Comparison of ENCODE assay signal across 8 mouse cellular contexts in the genomic region with DNA sequence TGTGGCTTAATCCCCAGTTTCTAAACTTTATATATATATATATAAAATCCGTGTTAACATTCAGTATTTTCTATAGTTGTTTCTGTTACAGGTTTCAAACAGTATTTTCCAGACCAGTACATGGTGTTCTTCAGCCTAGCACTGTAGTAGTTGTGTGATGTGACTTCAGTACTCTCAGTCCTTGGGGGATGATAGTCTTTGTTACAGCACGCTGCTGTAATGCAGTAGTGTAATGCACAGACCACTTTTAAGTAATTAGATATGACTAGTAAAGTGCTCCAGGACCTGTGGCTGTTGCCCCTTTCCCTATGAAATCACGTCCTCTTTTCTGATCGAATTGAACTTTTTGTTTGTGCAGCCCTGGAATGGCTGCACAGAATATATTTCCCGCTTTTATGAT. TPM values are rescaled to one million over a fixed set of nuclear protein-coding genes. Genes with fewer than 3 reads are reported as not detected.
A peak's percentile ranks its signal among the peaks of the same experiment; 100 is the strongest.
DNase-seq lines count a peak whose midpoint lies in the region; ATAC-seq and TF ChIP-seq lines count a peak whose summit lies in the region.

No protein-coding gene starts in this region.

- H3K27ac ChIP-seq in heart, embryonic 13.5 days (replicated peaks), result peak overlapping the region; percentile 86
- H3K27ac ChIP-seq in heart, postnatal 0 days (ENCODE audit: low read depth), result peak overlapping the region; percentile 72
- no peak overlapping the region for H3K27ac ChIP-seq in midbrain, embryonic 11.5 days (ENCODE audit: low read depth, low read length)

- no peak for TF ChIP-seq CTCF in G1E (IDR thresholded peaks at IDR 0.05; ENCODE audit: low read depth, low read length)
- TF ChIP-seq CTCF in heart, postnatal 0 days (IDR thresholded peaks at IDR 0.05; ENCODE audit: low read depth), result no peak

- DNase-seq in heart, postnatal 25 days (ENCODE audit: low spot score), result no peak
- DNase-seq in G1E (ENCODE audit: low spot score), result no peak
- DNase-seq in heart, postnatal 0 days (ENCODE audit: low spot score), result peak; percentile 9
- DNase-seq in midbrain, embryonic 11.5 days (ENCODE audit: low spot score, missing footprints), result peak; percentile 86
- no peak for DNase-seq in thymus, postnatal 36 days

- 38% methylated on average over 5 of the region's 5 CpGs for WGBS in heart, embryonic 13.5 days
- WGBS in heart, postnatal 0 days, result 33% methylated on average over 5 of the region's 5 CpGs
- WGBS in midbrain, embryonic 11.5 days, result 47% methylated on average over 5 of the region's 5 CpGs

- intact Hi-C loops in heart, postnatal 25 days (cut with DNase I), result no loop called here

- TF ChIP-seq EP300 in heart, postnatal 0 days (IDR thresholded peaks at IDR 0.05; ENCODE audit: low read depth), result no peak

- peak overlapping the region; percentile 94 for H3K4me3 ChIP-seq in heart, embryonic 13.5 days
- peak overlapping the region; percentile 88 for H3K4me3 ChIP-seq in G1E (ENCODE audit: low read depth, low read length)
- H3K4me3 ChIP-seq in heart, postnatal 0 days (ENCODE audit: low read depth, low read length), result peak overlapping the region; percentile 94
- peak overlapping the region; percentile 90 for H3K4me3 ChIP-seq in midbrain, embryonic 11.5 days (ENCODE audit: low read depth, low read length)

- H3K36me3 ChIP-seq in heart, embryonic 13.5 days, result peaks cover 31% of the 10 kb centered on the region
- H3K36me3 ChIP-seq in G1E (replicated peaks), result peaks cover 36% of the 10 kb centered on the region
- peaks cover 18% of the 10 kb centered on the region for H3K36me3 ChIP-seq in heart, postnatal 0 days (replicated peaks; ENCODE audit: control insufficient read depth, insufficient read depth, low read length)
- no peaks in the 10 kb centered on the region; the same call in 1 of the 2 replicates for H3K36me3 ChIP-seq in midbrain, embryonic 11.5 days (ENCODE audit: control insufficient read depth, insufficient read depth, low read length)

- peak overlapping the region; percentile 97 for H3K9ac ChIP-seq in heart, embryonic 13.5 days
- H3K9ac ChIP-seq in heart, postnatal 0 days (replicated peaks; ENCODE audit: low read depth, low read length), result peak overlapping the region; percentile 87
- H3K9ac ChIP-seq in midbrain, embryonic 11.5 days (ENCODE audit: low read length), result peak overlapping the region; percentile 93

- H3K4me2 ChIP-seq in heart, embryonic 13.5 days, result peak overlapping the region; percentile 81
- peak overlapping the region; percentile 85 for H3K4me2 ChIP-seq in heart, postnatal 0 days (ENCODE audit: low read depth, low read length)
- peak overlapping the region; percentile 65 for H3K4me2 ChIP-seq in midbrain, embryonic 11.5 days

- H3K4me1 ChIP-seq in heart, embryonic 13.5 days, result peaks cover 17% of the 10 kb centered on the region
- H3K4me1 ChIP-seq in G1E (ENCODE audit: insufficient read depth, low read depth, low read length), result peaks cover 43% of the 10 kb centered on the region
- 0 out of 2 replicates have a peak, but pooled peaks cover 5% of the 10 kb centered on the region for H3K4me1 ChIP-seq in heart, postnatal 0 days (ENCODE audit: control insufficient read depth, insufficient read depth)
- H3K4me1 ChIP-seq in midbrain, embryonic 11.5 days (ENCODE audit: control insufficient read depth, insufficient read depth, low read length), result peaks cover 8% of the 10 kb centered on the region; the same call in 1 of the 2 replicates

- no peak for ATAC-seq in heart, embryonic 13.5 days (ENCODE audit: extremely low read depth, insufficient number of reproducible peaks, low FRiP score, low TSS enrichment)
- no peak for ATAC-seq in G1E (ENCODE audit: extremely low read depth, insufficient number of reproducible peaks, low FRiP score, poor library complexity, severe bottlenecking)
- no peak for ATAC-seq in heart, postnatal 0 days (ENCODE audit: insufficient read depth, low read depth)
- ATAC-seq in midbrain, embryonic 11.5 days (ENCODE audit: low FRiP score), result no peak
- ATAC-seq in monocyte, adult 5-6 weeks (replicated peaks; ENCODE audit: insufficient number of reproducible peaks, low FRiP score, low TSS enrichment, poor library complexity, severe bottlenecking), result no peak
- ATAC-seq in granulocyte monocyte progenitor cell, adult 5-6 weeks (replicated peaks; ENCODE audit: poor library complexity, severe bottlenecking), result no peak

- no peaks in the 10 kb centered on the region for H3K27me3 ChIP-seq in heart, embryonic 13.5 days (replicated peaks)
- no peaks in the 10 kb centered on the region for H3K27me3 ChIP-seq in G1E (ENCODE audit: insufficient read depth, low read length)
- no peaks in the 10 kb centered on the region for H3K27me3 ChIP-seq in heart, postnatal 0 days (ENCODE audit: control insufficient read depth, insufficient read depth, low read length)
- H3K27me3 ChIP-seq in midbrain, embryonic 11.5 days (ENCODE audit: control insufficient read depth, insufficient read depth, low read length), result no peaks in the 10 kb centered on the region

- no peaks in the 10 kb centered on the region for H3K9me3 ChIP-seq in heart, embryonic 13.5 days
- no peaks in the 10 kb centered on the region for H3K9me3 ChIP-seq in G1E (replicated peaks)
- H3K9me3 ChIP-seq in heart, postnatal 0 days (replicated peaks; ENCODE audit: control insufficient read depth, low read length), result no peaks in the 10 kb centered on the region
- H3K9me3 ChIP-seq in midbrain, embryonic 11.5 days (ENCODE audit: control insufficient read depth, low read length), result no peaks in the 10 kb centered on the region

RNA-seq across cellular contexts. Expression of gene Cnih4, which starts 7.0 kb away (rescaled TPM):
- 133 and 161 TPM in 2 replicates for polyA plus RNA-seq in heart, embryonic 13.5 days (2015; fragmentation: Nextera tagmentation; extraction: Ambion mirVana)
- total RNA-seq in heart, postnatal 25 days (2021), result 10 to 100 TPM; 49.7 to 53.1 TPM
- total RNA-seq in G1E (2014; fragmentation: Nextera tagmentation), result 51.6 and 56.2 TPM in 2 replicates
- 41.8 and 55.8 TPM in 2 replicates for total RNA-seq in G1E (2017)
- 5.4 and 5.9 TPM in 2 replicates for polyA plus RNA-seq in G1E (2012)
- total RNA-seq in heart, postnatal 0 days (2014; rRNA removed; ENCODE audit: low replicate concordance), result 26.2 and 60.1 TPM in 2 replicates
- polyA plus RNA-seq in heart, postnatal 0 days (2015; fragmentation: Nextera tagmentation; extraction: Ambion mirVana), result 123 and 136 TPM in 2 replicates
- polyA plus RNA-seq in midbrain, embryonic 11.5 days (2014; fragmentation: Nextera tagmentation; extraction: Ambion mirVana), result 93.6 and 101 TPM in 2 replicates
- 40.8 to 110 TPM (median 110 TPM) in 3 replicates for total RNA-seq in monocyte, adult 5-6 weeks (2017)
- 86.6 and 91.4 TPM in 2 replicates for total RNA-seq in granulocyte monocyte progenitor cell, adult 5-6 weeks (2014; fragmentation: Nextera tagmentation)
- 99.8 and 109 TPM in 2 replicates for total RNA-seq in granulocyte monocyte progenitor cell, adult 5-6 weeks (2017)

RNA-seq across cellular contexts. Expression of gene Nvl, which starts 7.5 kb away (rescaled TPM):
- 19.6 and 20.3 TPM in 2 replicates for polyA plus RNA-seq in heart, embryonic 13.5 days (2015; fragmentation: Nextera tagmentation; extraction: Ambion mirVana)
- total RNA-seq in heart, postnatal 25 days (2021), result 1 to 10 TPM; 7.2 to 8.1 TPM
- total RNA-seq in G1E (2014; fragmentation: Nextera tagmentation), result 104 and 111 TPM in 2 replicates
- 41.0 and 48.0 TPM in 2 replicates for total RNA-seq in G1E (2017)
- polyA plus RNA-seq in G1E (2012), result 3.1 and 3.3 TPM in 2 replicates
- total RNA-seq in heart, postnatal 0 days (2014; rRNA removed; ENCODE audit: low replicate concordance), result 8.4 and 13.9 TPM in 2 replicates
- 8.3 and 8.8 TPM in 2 replicates for polyA plus RNA-seq in heart, postnatal 0 days (2015; fragmentation: Nextera tagmentation; extraction: Ambion mirVana)
- polyA plus RNA-seq in midbrain, embryonic 11.5 days (2014; fragmentation: Nextera tagmentation; extraction: Ambion mirVana), result 35.1 and 36.9 TPM in 2 replicates
- total RNA-seq in monocyte, adult 5-6 weeks (2017), result 14.4 to 23.4 TPM (median 16.9 TPM) in 3 replicates
- 43.2 and 52.6 TPM in 2 replicates for total RNA-seq in granulocyte monocyte progenitor cell, adult 5-6 weeks (2014; fragmentation: Nextera tagmentation)
- 24.9 and 26.2 TPM in 2 replicates for total RNA-seq in granulocyte monocyte progenitor cell, adult 5-6 weeks (2017)

Comparison
In these comparisons a context has a peak if more than half of its experiments do, and no peak if none do; other contexts are left out.
1. DNase-seq: peak in heart, postnatal 0 days (single experiment) and midbrain, embryonic 11.5 days (single experiment); none in heart, postnatal 25 days (single experiment), G1E (single experiment) and thymus, postnatal 36 days (0 of 2).
2. Peak in every context shown above with its lines, with median percentiles within 50 percentile points of each other: H3K4me2 ChIP-seq, H3K4me3 ChIP-seq and H3K9ac ChIP-seq.